Mouse (Mus musculus) forebrain, embryonic 16.5 days (tissue): ENCODE measurements at regions not wholly inside any gene's neighbourhood (a gene's known extent, or its start where the extent isn't known, plus 50 kb on each side); places are given as distances from the start of the nearest gene placed in this dataset.

Experiments
- ATAC-seq: fragments of 200-750 bp; cut with Nextera tagmentation; 2 replicates; pipeline ENCODE4 v1.8.0; 2017; ENCODE audit warnings: mild to moderate bottlenecking, moderate library complexity
- H3K27ac ChIP-seq: fragments of 300-500 bp; sonication (generic); 2 replicates; pipeline ENCODE4 v1.5.1; 2014; ENCODE audit warnings: low read length, control low read depth
- H3K27me3 ChIP-seq: fragments of 300-500 bp; sonication (generic); replicated peaks from 2 replicates; pipeline ENCODE4 v1.6.1; 2014; ENCODE audit warnings: low read length; ENCODE audit not compliant: control insufficient read depth, insufficient read depth
- H3K36me3 ChIP-seq: fragments of 300-500 bp; sonication (generic); 2 replicates; pipeline ENCODE4 v1.6.1; 2014; ENCODE audit not compliant: control insufficient read depth, insufficient read depth
- H3K4me1 ChIP-seq: fragments of 300-500 bp; sonication (generic); replicated peaks from 2 replicates; pipeline ENCODE4 v1.6.1; 2014; ENCODE audit warnings: low read length; ENCODE audit not compliant: control insufficient read depth, insufficient read depth
- H3K4me2 ChIP-seq: fragments of 300-500 bp; sonication (generic); 2 replicates; pipeline ENCODE4 v1.6.1; 2014; ENCODE audit warnings: mild to moderate bottlenecking, low read length, control low read depth
- H3K4me3 ChIP-seq: fragments of 300-500 bp; sonication (generic); replicated peaks from 2 replicates; pipeline ENCODE4 v1.5.1; 2014; ENCODE audit warnings: mild to moderate bottlenecking, low read length, control low read depth
- H3K9ac ChIP-seq: fragments of 300-500 bp; sonication (generic); replicated peaks from 2 replicates; pipeline ENCODE4 v1.6.1; 2014; ENCODE audit warnings: low read depth, low read length, control low read depth
- H3K9me3 ChIP-seq: fragments of 300-500 bp; sonication (generic); 2 replicates; pipeline ENCODE4 v1.6.1; 2016; ENCODE audit warnings: low read length; ENCODE audit not compliant: control insufficient read depth
- WGBS: fragments of 180-500 bp; shearing (Covaris S2); extraction: QIAGEN DNeasy Blood & Tissue Kit; methylation state at CpG from one replicate; pipeline ENCODE4 v1.1.7; 2014; 5-methylcytosine and 5-hydroxymethylcytosine counted together

DNA sequence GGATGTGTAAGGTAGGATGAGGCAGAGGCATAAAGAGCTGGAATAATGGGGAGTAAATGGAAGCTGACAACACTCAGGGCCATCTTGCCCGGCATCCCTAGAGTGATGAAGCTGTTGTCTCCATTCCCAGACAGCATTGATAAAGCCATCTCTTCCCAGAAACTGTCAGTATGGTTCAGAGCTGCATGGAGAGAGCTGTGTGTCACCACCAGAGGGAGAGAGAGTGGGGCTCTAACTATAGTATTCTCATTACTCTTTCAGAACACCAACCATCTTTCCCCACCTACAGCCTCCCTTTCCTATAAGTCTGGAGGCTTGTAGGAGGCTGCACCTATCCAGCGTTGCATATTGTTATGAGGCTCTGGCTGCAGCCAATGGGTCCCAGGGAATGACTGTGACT is 264.0 kb upstream of the Dusp10 start:
- Histone ChIP-seq H3K27ac (no peak overlapping the region), H3K9ac (no peak overlapping the region), H3K4me3 (no peak overlapping the region), H3K9me3 (no peaks in the 10 kb centered on the region), H3K27me3 (no peaks in the 10 kb centered on the region), H3K4me1 (no peaks in the 10 kb centered on the region), H3K36me3 (no peaks in the 10 kb centered on the region), H3K4me2 (no peak overlapping the region)
- ATAC-seq, result no peak
- 88% methylated on average over 2 of the region's 2 CpGs for WGBS

DNA sequence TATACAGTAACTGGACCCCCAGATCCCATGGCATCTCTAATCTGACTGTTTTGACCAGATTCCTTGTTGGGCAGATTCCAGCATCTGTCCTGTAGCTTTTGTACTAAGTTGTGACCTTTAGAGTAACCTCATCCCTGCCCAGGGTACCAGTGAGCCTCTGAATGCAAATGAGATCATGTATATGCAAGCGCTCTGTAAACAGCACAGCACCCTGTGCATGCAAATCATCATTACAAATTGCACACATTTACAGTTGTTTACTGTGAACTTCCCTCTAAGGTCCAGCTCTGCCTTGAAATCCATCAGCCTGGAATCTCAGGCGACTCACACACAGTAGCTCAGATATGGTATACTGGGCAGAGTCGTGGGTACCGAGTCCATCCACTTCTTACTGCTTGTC is 258.6 kb upstream of the Dusp10 start:
- Histone ChIP-seq H3K27ac (no peak overlapping the region), H3K36me3 (no peaks in the 10 kb centered on the region), H3K4me3 (no peak overlapping the region), H3K27me3 (no peaks in the 10 kb centered on the region), H3K4me1 (peaks cover 7% of the 10 kb centered on the region; the same call in 1 of the 2 replicates), H3K4me2 (no peak overlapping the region), H3K9me3 (no peaks in the 10 kb centered on the region), H3K9ac (no peak overlapping the region)
- WGBS, result 52% methylated on average over 4 of the region's 4 CpGs
- ATAC-seq, result peak; percentile 58

DNA sequence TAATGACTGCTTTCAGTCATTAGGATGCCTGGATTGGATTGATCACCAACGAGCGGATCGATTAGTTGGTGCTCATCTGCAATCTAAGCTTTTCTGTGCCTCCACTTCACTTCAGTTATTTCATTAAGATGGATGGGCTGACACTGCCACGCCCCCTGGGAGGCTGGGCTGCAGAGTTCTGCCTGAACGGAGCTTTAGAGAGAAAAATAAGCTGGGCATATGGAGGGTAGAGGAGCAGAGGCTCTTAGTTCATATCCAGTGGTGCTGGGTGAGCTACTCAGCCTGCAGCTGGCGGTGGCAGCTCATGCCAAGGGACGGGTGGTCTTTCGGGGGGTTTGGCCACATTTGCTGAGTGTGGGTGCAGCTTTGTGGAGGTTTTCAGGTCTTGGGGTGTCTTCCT is 256.4 kb upstream of the Dusp10 start:
- H3K27ac ChIP-seq, result no peak overlapping the region
- peaks cover 7% of the 10 kb centered on the region; the same call in 1 of the 2 replicates for H3K4me1 ChIP-seq
- no peak for ATAC-seq
- no peak overlapping the region for H3K9ac ChIP-seq
- H3K9me3 ChIP-seq, result no peaks in the 10 kb centered on the region
- H3K4me2 ChIP-seq, result no peak overlapping the region
- no peak overlapping the region for H3K4me3 ChIP-seq
- H3K27me3 ChIP-seq, result no peaks in the 10 kb centered on the region
- WGBS, result 80% methylated on average over 8 of the region's 8 CpGs
- H3K36me3 ChIP-seq, result no peaks in the 10 kb centered on the region

DNA sequence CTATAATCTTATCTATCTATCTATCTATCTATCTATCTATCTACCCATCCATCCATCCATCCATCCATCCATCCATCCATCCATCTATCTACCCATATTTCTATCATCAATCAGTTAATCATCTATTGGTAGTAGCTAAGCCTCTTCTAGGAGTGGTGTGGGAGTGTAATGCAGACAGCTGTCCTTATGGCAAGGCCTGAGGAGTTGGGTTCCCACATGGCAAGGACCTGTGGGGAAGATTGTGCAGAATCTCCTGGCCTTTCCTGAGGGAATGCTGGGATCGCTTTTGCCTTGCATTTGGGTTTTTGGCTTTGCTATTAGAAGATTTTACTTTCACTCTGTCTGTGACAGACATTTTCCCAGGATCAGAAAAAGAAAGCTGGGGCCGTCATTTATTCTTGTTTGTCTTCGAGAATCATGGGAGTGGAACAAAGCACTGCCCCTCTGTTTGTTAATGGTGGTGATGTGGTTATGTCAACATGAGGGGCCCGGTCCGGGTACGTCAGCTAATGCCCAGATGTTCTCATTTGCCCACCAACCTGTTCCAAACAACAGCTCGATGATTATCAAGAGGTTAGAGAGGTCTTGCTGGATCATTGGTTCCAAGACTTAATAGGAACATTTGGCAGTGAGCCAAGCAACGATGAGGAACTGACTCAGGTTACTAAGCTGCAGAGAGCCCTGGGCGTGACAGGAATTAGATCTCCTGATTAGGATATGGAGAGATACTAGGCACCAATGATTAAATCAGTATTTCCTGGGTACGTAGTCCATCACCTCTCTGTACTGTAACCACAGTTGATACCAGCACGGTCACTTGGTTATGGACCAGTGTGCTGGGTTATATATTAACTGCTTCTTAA is 249.0 kb upstream of the Dusp10 start:
- Histone ChIP-seq H3K27ac (no peak overlapping the region), H3K9ac (no peak overlapping the region), H3K4me2 (no peak overlapping the region), H3K36me3 (no peaks in the 10 kb centered on the region), H3K4me1 (no peaks in the 10 kb centered on the region), H3K9me3 (no peaks in the 10 kb centered on the region), H3K27me3 (no peaks in the 10 kb centered on the region), H3K4me3 (no peak overlapping the region)
- ATAC-seq, result no peak
- 65% methylated on average over 11 of the region's 11 CpGs for WGBS

DNA sequence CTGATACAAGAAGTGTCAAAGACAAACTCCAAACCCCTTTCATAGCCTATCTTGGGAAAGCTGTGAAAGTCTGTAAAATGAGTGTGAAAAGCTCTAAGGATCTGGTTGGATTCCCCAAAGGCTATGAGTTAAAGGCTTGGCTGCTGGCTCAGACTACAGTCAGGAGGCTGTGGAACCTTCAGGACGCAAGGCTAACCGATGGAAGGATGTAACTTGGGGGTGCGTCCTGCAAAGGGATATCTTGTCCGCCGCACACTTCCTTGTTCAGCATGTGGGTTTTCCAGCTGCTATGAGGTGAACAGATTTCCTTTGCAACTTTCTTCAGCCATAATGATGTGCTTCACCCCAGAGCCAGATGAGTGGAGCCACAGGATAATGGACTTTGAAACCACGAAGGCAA is 240.3 kb upstream of the Dusp10 start:
- Histone ChIP-seq H3K4me3 (no peak overlapping the region), H3K27me3 (no peaks in the 10 kb centered on the region), H3K9ac (no peak overlapping the region), H3K27ac (no peak overlapping the region), H3K4me2 (no peak overlapping the region), H3K9me3 (no peaks in the 10 kb centered on the region), H3K4me1 (no peaks in the 10 kb centered on the region), H3K36me3 (no peaks in the 10 kb centered on the region)
- no peak for ATAC-seq
- 93% methylated on average over 6 of the region's 6 CpGs for WGBS

DNA sequence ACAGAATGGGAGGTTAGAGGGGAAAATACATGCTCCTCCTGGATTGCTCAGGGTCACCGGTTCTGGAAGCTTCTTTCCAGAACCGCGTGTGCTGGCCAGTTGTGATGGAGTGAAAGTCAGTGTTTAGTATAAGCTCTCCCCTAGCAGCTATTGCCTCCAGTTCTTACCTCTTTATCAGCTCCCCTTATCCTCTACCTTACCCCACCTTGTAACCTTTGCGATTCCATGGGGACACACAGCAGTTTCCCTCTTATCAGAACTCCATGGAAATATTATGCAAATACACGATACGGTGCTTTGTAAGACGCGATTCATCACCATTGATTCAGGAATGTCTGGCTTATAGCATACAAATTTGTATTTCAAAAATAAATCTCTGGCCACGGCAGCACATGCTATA is 232.9 kb upstream of the Dusp10 start:
- Histone ChIP-seq H3K36me3 (no peaks in the 10 kb centered on the region), H3K4me1 (peaks cover 2% of the 10 kb centered on the region; the same call in 1 of the 2 replicates), H3K27ac (no peak overlapping the region), H3K4me2 (no peak overlapping the region), H3K4me3 (no peak overlapping the region), H3K27me3 (no peaks in the 10 kb centered on the region), H3K9me3 (no peaks in the 10 kb centered on the region), H3K9ac (no peak overlapping the region)
- WGBS, result 91% methylated on average over 9 of the region's 9 CpGs
- ATAC-seq, result no peak

DNA sequence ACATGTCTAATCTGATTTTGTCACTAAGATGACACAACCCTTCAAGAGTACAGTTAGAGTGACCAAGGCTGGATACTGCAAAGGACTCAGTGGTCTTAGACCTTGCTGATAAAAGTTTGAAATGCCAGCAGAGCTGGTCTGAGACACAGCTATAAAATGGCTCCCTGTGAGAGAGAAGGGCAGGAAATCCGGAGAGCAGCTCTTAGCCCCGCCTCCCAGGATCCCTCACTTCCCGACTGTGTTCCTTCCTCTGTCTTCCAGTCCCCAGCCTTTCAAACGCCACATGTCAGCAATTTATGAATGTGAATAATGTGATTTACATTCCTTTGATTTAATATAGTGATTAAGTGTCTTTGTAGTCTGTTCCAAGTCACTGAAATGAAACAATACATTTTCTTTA is 232.3 kb upstream of the Dusp10 start:
- no peak overlapping the region for H3K27ac ChIP-seq
- ATAC-seq, result peak; percentile 63; the same call in 1 of the 2 replicates
- H3K27me3 ChIP-seq, result no peaks in the 10 kb centered on the region
- no peaks in the 10 kb centered on the region for H3K9me3 ChIP-seq
- H3K4me1 ChIP-seq, result peaks cover 2% of the 10 kb centered on the region; the same call in 1 of the 2 replicates
- H3K36me3 ChIP-seq, result no peaks in the 10 kb centered on the region
- no peak overlapping the region for H3K4me2 ChIP-seq
- H3K9ac ChIP-seq, result no peak overlapping the region
- H3K4me3 ChIP-seq, result no peak overlapping the region
- WGBS, result 33% methylated on average over 4 of the region's 4 CpGs

DNA sequence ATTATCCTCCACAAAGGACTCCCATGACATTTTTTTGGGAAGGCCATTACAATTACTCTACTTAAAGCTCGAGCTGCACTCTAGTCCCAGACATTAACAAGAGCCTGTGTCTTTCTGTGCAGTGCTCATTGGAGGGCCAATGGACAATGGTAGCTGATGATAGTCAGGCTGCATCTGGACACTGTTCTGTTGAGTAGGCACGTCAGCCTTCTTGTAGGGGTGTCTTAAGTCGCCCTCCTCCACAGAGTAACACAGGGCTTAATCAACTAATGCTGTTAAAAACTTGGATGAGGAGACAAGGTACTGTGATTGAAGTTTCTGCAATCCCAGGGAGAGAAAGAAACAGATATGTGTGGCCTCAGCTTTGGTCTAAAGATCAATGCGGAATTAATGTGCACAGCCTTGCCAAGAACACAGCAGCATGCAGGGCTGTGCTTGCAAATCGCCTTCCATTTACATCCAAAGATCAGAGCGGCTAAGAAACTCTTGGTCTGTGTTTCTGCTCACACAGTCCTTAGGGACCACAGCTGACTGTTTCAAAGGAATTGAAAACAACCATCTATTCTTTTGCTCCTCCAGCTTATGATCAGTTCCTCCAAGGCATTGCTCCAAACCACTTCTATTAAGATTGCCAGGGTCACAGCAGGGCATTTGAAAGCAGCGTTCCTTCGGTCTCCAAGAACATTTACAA is 229.5 kb upstream of the Dusp10 start:
- Histone ChIP-seq H3K9me3 (no peaks in the 10 kb centered on the region), H3K27me3 (no peaks in the 10 kb centered on the region), H3K4me1 (peaks cover 2% of the 10 kb centered on the region; the same call in 1 of the 2 replicates), H3K4me2 (no peak overlapping the region), H3K27ac (no peak overlapping the region), H3K4me3 (no peak overlapping the region), H3K36me3 (no peaks in the 10 kb centered on the region), H3K9ac (no peak overlapping the region)
- ATAC-seq, result peak; percentile 79
- 37% methylated on average over 8 of the region's 8 CpGs for WGBS

DNA sequence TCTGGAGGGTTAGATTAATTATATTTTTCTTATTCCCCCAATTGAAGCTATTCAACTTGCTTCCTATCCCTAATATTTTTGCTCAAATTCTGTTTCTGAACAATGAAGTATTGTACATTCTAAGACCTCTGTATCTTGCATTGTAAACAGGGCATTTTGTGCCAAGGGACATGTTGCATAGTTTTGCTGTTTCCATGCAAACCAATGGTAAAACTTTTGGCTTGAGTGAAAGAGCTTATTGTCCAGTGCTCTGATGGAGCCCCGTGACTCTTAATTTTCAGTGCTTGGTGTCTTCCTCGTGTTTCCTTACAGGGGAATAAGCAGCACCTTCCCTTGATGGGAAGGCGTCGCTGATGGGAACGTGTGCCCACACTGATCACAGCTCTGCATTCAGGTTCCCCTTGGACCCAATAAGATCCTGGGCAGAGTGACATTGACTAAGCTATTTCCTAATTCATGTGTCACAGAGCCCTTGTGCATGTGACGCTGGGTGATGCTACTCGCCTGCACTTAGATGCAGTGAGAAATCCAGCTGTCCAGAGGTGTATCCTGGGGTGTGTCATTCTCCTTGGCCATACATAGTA is 220.8 kb upstream of the Dusp10 start:
- Histone ChIP-seq H3K27me3 (no peaks in the 10 kb centered on the region), H3K27ac (no peak overlapping the region), H3K36me3 (no peaks in the 10 kb centered on the region), H3K4me2 (no peak overlapping the region), H3K9me3 (no peaks in the 10 kb centered on the region), H3K9ac (no peak overlapping the region), H3K4me1 (peaks cover 3% of the 10 kb centered on the region), H3K4me3 (no peak overlapping the region)
- 71% methylated on average over 7 of the region's 7 CpGs for WGBS
- no peak for ATAC-seq
